ENCODE assay signal across 8 mouse cellular contexts in genomic region chr17:31295892-31296781, GRCm38 (mm10). TPM values are rescaled to one million over a fixed set of nuclear protein-coding genes. Genes with fewer than 3 reads are reported as not detected.
DNase-seq lines count a peak whose midpoint lies in the region; ATAC-seq lines count a peak whose summit lies in the region.

No protein-coding gene starts in this region.

- DNase-seq in gastrocnemius, postnatal 14 days = peak; percentile 84
- peak; percentile 86 for DNase-seq in induced T-regulatory cell, adult 2 months (ENCODE audit: low read depth)
- peak; percentile 73 to 82 for DNase-seq in left cerebral cortex, postnatal 25 days (ENCODE audit: low spot score in 2 of 2)
- peak; percentile 82 to 84 for DNase-seq in right cerebral cortex, postnatal 10 days (ENCODE audit: low spot score in 2 of 2)
- peak; percentile 80 to 89 for DNase-seq in urinary bladder, postnatal 36 days (ENCODE audit: low spot score in 2 of 2)

- intact Hi-C loops in gastrocnemius, postnatal 14 days (cut with DNase I; ENCODE audit: low total_unique reads) = no loop called here
- intact Hi-C loops in left cerebral cortex, postnatal 25 days (cut with DNase I) = no loop called here

- ATAC-seq in activated CD4-positive, CD25-positive, alpha-beta regulatory T cell, adult 4 months = peak; percentile 67
- peak; percentile 70 for ATAC-seq in common myeloid progenitor, adult 5-6 weeks (replicated peaks; ENCODE audit: low read depth, poor library complexity, severe bottlenecking)
- peak; percentile 70 for ATAC-seq in megakaryocyte progenitor cell, adult 5-6 weeks (replicated peaks; ENCODE audit: poor library complexity)

RNA-seq across cellular contexts. Expression of gene Slc37a1, which starts 9.5 kb away (rescaled TPM):
- 10 to 100 TPM; 20.5 to 26.2 TPM for polyA plus RNA-seq in activated CD4-positive, CD25-positive, alpha-beta regulatory T cell, adult 4 months (2017; shearing (Covaris generic))
- 9.4 and 10.7 TPM in 2 replicates for total RNA-seq in common myeloid progenitor, adult 5-6 weeks (2017)
- 1 to 10 TPM; 2.5 to 2.7 TPM for total RNA-seq in gastrocnemius, postnatal 14 days (2021)
- 1 to 10 TPM; 6.7 to 9.9 TPM for total RNA-seq in left cerebral cortex, postnatal 25 days (2021)
- 9.8 TPM in 2 replicates for total RNA-seq in megakaryocyte progenitor cell, adult 5-6 weeks (2015)
- total RNA-seq in megakaryocyte progenitor cell, adult 5-6 weeks (2017) = 6.2 and 8.3 TPM in 2 replicates

RNA-seq across cellular contexts. Expression of gene Rsph1, which starts 19.0 kb away (rescaled TPM):
- 1 to 10 TPM in 1 of 2 experiments, under 1 TPM in 1; 0.86 to 2.7 TPM for polyA plus RNA-seq in activated CD4-positive, CD25-positive, alpha-beta regulatory T cell, adult 4 months (2017; shearing (Covaris generic))
- total RNA-seq in common myeloid progenitor, adult 5-6 weeks (2017) = not detected in 2 replicates
- 10 to 100 TPM; 10.0 to 12.5 TPM for total RNA-seq in gastrocnemius, postnatal 14 days (2021)
- 10 to 100 TPM; 16.7 to 17.7 TPM for total RNA-seq in left cerebral cortex, postnatal 25 days (2021)
- 0.72 and 1.4 TPM in 2 replicates for total RNA-seq in megakaryocyte progenitor cell, adult 5-6 weeks (2015)
- 1.8 and 3.0 TPM in 2 replicates for total RNA-seq in megakaryocyte progenitor cell, adult 5-6 weeks (2017)

Comparison
In these comparisons a context has a peak if more than half of its experiments do, and no peak if none do; other contexts are left out.
1. Peak in every context shown above with its lines: DNase-seq and ATAC-seq.